Mouse (Mus musculus) neural tube, embryonic 10.5 days (tissue): ENCODE measurements around the gene Med12l.

ENCODE experiments used
- DNase-seq: peaks from one replicate; pipeline ENCODE4 v3.0.0-alpha.2; 2017; ENCODE audit warnings: low spot score; ENCODE audit errors: extremely low spot score

Gene Med12l

DNA sequence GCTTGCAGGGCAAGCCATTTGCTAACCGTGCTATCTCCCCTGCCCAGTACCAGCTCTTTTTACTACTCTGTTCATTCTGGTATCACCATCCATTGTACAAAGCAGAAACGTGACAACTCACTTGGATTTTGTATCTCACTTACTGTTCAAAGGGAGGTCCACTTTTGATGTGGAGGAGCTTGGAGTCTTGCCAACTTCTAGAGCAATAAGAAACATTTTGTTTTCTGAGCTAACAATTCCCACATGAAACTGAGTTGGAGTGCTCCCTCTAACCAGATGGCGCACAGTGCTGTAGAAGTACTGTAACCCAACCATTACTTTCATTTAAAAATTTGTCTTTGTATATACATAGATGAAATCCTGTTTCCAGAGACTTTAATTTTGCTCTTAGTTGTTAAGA lies 225.3 kb downstream of the Med12l start:
- DNase-seq = no peak

DNA sequence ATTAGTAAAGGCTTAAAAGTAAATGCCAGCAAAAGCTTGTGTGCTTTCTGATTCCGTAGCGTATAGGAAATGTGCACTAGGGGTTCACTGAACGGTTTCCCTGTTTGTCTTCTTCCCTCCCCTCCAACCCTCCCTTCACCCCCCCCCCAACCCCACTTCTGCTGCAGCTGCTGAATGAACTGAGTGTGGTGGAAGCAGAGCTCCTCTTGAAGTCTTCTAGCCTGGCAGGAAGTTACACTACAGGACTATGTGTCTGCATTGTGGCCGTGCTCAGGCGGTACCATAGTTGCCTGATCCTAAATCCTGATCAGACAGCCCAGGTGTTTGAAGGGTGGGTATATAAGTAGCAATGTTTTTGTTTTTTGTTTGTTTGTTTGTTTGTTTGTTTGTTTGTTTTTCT lies 229.3 kb downstream of the Med12l start:
- DNase-seq = no peak

DNA sequence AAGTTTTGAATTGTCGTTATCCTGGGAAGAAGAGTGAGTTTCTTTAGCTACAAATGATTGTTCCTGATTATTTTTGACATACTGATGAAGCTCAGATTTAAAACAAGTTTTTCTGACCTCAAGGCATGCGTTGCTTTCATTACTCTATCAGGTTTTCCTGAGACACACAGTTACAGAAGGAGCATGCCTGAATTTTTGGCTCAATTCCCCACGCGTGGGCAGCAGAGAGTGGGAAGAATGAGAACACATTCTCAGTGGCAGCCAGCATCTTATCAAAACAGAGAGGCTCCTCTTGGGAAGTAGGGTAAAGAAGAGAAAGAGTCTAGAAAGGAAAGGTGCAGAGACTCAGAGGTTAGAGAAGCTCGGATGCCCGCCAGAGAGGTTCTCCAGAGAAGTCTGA lies 237.8 kb downstream of the Med12l start:
- no peak for DNase-seq

DNA sequence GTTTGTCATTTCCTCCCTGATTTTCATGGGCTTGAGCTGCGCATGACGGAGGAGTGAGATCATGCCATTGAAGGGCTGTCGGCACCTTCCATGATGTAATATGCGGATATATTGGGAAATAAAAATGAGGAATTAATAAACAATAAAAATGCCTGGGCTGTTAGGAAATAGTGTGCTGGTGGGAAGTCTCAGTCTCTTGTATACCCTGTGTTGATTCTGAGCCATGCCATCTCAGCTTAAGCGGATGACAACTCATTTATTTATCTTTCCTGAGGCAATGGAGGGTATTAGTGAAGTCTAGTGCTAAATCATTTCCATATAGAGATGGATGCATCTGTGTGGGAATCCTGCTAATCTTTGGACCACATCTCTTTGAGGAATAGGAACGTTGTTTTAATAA lies 242.4 kb downstream of the Med12l start:
- no peak for DNase-seq

DNA sequence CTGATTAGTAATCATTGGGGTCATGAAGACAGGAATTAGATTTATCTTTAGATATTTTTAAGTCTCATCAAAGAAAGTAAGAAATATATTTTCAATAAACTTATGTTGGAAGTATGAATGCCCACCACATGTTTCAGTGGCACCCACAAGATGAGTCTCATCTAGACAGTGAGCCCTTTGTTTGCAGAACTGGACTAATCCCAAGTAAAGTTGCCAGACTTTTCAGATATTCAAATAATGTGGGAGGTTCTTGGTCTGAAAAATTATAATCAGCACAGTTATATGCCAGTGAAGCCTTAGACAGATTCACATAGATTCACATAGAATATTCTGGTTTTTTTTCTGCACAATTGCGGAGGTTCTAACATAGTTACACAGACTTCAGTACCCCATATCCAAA lies 244.8 kb downstream of the Med12l start:
- DNase-seq = no peak

DNA sequence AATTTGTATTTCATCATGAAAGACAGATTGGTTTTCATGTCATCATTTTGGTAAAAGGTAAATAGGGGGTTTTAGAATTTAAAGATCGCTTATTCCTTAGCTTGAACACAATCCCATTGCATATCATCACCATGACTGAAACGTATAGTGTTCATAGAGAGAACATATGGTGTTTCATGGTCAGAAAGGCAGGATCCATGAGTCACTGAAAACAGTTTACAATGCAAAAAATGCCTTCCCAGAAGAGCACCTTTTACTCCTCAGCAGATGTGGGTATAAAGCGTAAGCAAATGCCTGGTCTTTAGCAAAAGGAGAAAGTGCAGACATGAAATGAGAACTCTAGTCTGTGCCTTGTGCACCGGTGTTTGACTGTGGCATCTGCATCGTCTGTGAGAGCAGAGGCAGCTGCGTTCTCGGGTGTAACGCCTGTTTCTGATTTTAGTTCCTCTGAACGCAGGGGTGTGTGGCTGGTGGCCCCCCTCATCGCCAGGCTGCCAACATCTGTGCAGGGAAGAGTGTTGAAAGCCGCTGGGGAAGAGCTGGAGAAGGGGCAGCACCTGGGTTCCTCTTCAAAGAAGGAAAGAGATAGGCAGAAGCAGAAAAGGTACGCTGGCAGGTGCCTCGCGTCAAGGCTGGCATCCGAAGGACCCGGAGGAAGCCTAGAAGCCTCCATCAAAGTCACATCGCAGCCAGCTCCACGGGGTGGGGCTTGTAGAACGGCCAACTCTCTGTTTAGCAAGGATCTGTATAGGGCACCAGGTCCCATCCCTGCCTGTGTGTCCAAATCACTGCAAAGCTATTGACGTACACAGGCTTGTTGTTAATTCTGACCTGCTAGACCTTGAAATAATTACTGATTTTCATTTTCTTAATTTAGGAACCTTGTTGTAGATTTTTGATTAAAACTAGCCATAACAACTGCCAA lies 252.4 kb downstream of the Med12l start:
- no peak for DNase-seq

DNA sequence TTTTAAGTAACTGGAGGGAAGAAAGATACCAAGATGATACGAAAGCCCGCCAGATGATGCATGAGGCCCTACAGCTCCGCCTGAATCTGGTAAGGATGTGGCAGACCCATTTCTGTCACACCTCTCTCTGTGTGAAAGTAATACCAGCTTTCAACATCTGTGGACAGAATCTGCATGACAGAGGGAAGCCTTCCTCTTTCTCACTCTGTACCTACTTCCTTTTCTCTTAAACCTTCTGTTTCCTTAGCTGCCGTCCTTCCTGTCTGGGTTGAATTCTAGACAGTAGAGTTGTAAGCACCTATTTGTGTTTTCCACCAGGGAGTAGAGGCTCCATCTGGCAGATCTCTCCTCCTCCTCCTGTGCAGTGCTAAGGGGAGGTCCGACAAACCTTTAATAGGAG lies 255.1 kb downstream of the Med12l start:
- DNase-seq = no peak

DNA sequence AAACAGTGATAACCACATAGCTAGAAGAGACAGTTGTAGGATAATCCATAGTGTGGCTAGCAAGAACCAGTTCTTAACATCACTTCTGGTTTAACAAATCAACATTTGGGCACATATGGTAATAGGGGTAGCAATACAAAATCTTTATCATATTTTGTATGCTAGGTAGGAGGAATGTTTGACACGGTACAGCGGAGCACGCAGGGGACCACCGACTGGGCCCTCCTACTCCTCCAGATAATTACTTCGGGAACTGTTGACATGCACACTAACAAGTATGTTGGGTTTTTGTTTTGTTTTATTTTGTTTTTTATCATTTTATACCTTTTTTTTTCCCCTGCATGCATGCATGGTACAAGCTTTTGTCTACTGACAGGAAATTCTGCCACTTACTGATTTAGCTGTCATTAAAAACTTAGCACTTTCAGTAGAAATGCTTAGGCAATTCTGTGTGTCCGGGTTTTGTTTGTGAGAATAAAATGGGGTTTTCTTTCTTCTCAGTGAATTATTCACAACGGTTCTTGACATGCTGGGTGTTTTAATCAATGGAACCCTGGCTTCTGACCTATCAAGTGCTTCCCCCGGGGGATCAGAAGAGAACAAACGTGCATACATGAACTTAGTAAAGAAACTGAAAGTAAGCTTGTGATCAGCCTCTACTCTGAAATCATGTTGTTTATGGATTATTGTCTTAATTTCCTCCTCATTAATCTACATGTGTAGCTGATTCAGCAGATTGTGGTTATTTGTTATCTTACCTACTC lies 256.3 kb downstream of the Med12l start:
- DNase-seq = no peak

DNA sequence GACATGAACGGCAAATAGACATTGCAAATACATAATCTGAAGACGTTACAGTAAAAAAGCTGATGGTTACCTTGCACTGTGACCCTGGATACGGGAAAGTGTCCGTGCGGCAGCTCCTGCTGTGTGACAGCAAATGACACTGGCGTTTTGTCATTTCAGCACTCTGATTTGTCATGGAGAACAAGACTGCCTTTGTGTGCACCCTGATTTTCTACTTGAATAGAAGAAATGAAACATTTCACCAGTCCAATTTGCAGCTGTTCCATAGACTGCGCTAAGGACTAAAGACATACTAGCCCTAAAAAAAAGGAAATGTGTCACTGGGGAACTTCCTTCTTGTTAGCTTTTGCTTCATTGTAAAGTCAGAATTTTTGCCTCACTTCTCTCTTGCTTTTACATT lies 257.1 kb downstream of the Med12l start, which contains the start of gene P2ry12:
TSS of gene P2ry12 (minus strand) at position 168 of the 400 bp plus-strand sequence.
- DNase-seq = no peak

DNA sequence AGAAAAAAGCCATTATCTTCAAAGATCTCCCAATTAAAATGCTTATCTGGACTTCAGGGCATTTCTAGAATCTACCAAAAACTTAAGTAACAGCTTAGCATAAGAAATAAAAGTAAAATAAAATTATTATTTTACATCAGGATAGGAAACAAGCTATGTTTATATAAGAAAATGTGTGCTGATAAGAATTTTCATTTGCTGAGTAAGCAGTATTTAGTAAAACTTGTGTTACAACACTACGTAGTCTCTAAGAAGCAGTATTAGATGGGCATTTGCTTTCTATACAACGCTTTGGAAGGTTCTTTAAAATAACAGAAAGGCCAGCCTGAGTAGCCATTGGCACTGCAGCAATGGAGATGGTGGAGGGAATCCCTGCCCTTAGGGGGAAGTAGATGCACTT lies 257.8 kb downstream of the Med12l start:
- no peak for DNase-seq

DNA sequence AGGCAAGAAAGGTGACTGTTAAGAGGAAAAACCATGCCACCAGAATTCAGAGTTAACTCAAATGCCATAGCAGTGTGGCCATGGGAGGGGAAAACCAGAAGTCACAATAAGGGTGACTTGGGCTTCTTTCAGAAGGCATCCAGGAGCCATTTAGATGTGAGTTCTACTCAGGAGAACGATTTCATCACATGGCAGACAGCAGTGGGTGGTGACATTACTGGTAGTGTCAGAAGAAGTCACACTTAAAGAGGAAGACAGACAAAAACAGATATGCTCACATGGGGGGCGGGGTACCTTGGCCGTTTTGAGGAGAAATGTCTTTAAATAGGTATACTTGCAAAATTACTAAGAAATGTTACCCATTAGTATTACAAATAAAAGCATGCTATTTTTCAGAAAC lies 258.4 kb downstream of the Med12l start:
- DNase-seq = no peak

DNA sequence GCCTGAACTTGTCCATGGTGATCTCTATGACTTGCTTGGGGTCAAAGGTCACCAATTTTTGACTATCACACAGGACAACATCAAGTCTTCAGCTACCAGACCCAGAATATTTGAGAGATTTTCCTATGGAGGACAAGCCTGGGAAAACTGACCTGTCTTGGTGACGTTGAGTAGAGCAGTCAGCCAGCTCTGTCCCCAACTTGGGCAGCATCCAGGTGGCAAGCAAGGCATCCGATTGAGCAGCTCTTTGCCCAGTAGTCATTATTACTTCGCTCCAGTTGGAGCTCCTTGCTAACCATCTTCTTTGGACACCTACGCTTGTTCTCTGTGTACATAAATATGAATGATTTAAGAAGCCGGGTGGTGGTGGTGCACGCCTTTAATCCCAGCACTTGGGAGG lies 265.2 kb downstream of the Med12l start:
- no peak for DNase-seq

DNA sequence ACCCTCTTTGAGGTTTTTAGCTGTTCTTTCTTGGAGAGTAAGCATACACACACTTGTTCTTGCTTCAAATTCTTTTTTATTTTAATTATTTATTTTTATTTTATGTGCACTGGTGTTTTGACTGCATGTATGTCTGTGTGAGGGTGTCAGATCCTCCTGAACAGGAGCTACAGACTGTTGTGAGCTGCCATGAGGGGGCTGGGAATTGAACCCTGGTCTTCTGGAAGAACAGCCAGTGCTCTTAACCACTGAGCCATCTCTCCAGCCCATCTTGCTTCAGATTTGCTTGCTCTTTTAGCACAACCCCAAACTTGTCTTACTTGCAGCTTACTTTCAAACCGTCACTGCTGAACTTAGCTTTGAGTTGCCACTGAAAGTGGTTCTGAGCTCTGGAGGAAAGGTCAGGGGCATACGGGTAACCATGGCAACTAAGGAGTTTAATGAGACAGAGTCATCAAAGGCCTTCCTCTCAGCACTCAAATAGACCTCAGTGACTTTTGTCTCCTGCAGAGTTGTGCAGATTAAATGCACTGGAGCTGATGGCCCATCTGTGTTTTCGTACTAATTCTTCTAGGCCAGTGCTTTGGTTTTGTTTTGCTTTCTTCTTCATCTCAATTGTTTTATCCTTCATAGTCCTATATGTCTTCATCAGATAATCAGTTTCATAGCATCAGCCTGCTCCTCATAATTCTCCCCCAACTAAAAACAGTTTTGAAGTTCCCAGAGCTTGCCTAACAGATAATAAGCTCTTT lies 272.1 kb downstream of the Med12l start:
- DNase-seq = no peak

DNA sequence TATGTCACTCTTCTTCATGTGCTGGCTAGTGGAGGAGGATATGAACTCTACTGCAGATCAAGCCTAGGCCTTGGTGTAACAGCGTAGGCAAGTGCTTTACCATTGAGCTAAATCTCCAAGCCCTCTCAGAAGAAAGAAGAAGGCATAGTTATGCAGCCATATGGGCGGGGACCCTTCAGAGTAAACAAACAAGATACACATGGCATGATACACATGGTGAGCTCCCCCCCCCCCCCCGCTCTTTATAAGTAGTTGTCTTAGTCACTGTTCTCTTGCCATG lies 272.6 kb downstream of the Med12l start:
- DNase-seq = no peak

DNA sequence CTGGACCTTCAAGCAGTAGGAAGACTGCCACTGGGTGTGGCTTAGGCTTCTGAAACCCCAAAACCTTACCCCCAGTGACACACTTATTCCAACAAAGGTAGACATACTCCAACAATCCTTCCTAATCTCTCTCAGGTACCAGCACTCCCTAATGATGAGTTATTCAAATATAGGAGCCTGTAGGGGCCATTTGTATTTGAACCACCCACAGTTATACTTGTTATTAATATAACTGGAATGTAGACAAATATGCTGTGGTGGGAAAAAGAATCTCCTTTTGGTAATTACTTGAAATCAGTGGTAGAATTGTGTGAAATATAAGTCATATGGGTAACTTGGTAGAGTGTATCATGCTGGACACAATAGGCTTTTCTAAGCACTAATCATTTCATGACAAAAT lies 273.0 kb downstream of the Med12l start:
- DNase-seq = no peak

DNA sequence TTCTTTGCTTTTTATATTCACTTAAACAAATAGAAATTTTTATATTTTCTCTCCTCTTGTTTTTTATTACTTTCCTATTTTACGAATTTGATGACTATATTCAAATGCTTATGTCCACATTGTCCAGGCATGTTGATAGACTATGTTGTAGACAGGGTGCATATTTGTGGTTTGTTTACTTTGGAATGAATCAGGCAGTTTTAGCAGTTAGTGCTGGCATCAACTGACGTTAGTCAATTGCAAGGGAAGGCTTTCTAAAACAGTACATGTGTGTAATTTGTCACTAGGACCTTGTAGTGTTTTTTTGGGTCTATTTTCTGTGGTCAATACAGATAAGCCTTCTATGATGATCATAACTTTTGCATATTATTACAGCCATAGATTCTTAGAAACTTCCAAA lies 284.9 kb downstream of the Med12l start:
- DNase-seq = no peak

DNA sequence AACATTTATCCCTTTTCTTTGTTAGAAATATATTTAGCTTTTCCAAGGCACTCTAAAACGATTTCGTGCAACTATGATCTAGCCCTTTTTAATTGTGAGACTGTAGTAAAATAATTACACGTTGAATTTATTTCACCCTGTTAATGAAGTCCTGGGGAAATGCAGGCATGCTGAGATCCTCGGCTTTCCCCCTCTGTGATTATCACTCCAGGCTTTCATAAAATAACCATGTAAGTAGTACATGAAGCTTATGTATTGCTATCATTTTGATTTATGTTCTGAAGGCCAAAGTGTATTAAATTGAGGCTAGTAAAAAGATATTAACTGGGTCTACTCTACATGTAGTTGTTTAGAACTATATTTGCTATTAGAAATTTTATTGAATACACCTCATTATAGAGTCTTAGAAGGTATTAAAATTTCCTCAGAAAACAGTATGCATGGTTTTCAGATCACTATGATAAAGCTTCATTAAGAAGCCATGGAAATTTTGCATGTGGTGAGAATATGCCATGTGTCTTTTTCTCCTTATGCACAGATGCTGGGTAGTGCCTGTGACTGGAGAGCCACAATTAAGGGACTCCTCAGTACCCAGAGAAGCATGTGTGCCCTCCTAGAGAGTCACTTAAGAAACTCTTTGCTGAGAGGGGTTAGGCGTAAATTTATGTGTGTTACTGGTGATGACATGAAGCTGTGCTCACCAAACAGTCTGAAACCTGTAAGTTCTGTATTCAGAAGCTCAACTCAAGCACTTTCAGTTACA lies 288.0 kb downstream of the Med12l start:
- DNase-seq = no peak

DNA sequence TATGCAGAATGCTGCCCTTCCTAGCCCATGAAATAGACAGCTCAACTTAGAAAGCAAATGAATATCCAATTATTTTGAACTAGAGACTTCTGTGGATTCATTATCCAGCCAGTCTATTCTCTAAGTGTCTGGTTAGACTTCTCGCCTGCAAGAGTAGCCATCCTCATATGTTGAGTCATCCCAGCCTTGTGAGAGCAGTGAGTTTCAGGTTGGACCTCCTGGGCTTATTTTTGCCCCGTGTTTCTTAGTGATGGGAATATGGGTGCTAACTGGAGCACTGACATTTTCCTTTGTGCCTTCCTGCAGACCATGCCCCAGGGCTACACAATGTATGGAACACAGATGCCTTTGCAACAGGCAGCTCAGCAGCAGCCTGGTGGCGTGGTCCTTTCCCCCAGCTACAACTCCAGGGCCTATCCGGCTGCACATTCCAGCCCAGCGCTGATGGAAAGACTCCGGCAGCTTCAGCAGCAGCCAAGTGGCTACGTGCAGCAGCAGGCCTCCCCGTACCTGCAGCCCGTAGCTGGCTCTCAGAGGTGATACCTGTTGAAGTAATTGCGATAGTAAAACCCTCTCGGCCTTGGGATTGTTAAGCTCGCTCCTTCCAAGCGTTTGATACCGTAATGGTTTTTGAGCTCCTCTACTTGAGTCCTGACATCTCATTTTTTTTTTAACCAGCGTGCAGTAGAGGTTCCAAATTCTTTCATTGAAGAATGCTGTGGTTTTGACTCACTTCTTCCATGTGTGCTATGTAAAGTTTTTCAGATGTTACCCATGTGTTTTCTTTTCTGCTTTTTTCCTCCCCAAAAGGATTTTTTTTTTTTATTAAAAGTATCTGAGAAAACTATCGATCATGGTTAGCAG lies 290.3 kb downstream of the Med12l start:
- DNase-seq = no peak

DNA sequence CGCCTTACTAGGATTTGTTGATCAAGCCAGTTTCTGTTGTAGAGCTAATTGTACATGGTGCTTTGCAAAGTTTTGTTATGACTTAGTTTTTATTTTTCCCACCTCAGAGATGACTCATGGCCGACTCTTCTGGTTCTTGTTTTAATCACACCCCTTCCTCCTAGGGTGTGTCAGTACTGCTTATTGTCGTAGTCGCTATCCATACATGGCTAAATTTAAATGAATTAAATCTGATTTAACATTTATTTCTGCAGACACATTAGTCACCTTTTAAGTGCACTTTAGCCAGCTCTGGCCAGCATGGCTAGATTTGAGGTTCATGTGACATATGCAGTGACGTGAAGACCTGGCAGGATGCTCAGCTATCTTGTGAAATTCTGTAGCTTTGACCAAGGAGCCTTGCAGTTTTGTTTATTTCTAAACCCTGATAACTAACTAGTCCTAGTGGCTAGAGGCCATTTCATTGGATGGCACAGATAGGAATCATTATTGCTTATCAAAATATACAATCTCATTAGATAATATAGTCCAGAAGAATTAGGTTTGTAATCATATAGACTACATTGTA lies 291.0 kb downstream of the Med12l start:
- no peak for DNase-seq

DNA sequence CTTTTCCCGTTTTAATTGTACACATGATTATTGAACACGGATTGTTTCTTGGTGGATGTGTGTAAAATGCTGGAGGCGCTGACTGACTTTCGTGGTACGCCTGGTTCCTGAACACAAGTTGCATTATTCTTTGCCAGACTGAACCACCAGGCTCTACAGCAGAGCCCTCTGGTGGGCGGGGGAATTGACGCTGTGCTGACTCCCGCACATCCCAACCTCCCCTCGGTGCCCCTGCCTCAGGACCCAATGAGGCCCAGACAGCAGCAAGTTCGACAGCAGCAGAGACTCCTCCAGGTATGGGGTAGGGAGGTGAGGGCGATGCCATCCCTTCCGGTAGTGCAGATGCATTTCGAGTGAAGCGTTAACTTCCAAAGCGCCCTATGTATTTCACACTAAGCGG lies 292.0 kb downstream of the Med12l start:
- no peak for DNase-seq
